Mouse (Mus musculus) MEL (cell line): ENCODE measurements at regions not wholly inside any gene's neighbourhood (a gene's known extent, or its start where the extent isn't known, plus 50 kb on each side); places are given as distances from the start of the nearest gene placed in this dataset.

Experiments
- CTCF ChIP-seq, 3 experiments: IDR thresholded peaks in 2 of 3; conservative IDR thresholded peaks in 1 of 3; 2 replicates each; pipeline ENCODE4 v1.5.1; 2011 to 2012; ENCODE audit warnings: low read length in 3 of 3, low read depth in 2 of 3, mild to moderate bottlenecking in 2 of 3, improper control_type of control experiment in 1 of 3, inconsistent platforms in 1 of 3, mixed read lengths in 1 of 3, moderate library complexity in 1 of 3; ENCODE audit not compliant: control insufficient read depth in 1 of 3, insufficient read depth in 1 of 3, poor library complexity in 1 of 3, severe bottlenecking in 1 of 3
- HCFC1 ChIP-seq: IDR thresholded peaks from 2 replicates; pipeline ENCODE4 v1.6.1; 2012; ENCODE audit warnings: low read depth, mild to moderate bottlenecking, inconsistent platforms, low read length, improper control_type of control experiment, moderate library complexity
- POLR2A ChIP-seq, 2 experiments: IDR thresholded peaks; 2 replicates each; pipeline ENCODE4 v1.6.1; 2011 to 2012; ENCODE audit warnings: low read length in 2 of 2, mild to moderate bottlenecking in 2 of 2, control low read depth in 1 of 2, improper control_type of control experiment in 1 of 2, low read depth in 1 of 2, moderate library complexity in 1 of 2; ENCODE audit not compliant: control insufficient read depth in 1 of 2, insufficient read depth in 1 of 2, poor library complexity in 1 of 2
- TCF12 ChIP-seq: IDR thresholded peaks from 2 replicates; pipeline ENCODE4 v1.6.1; 2014; ENCODE audit warnings: low read depth, mild to moderate bottlenecking, inconsistent platforms, low read length, improper control_type of control experiment, moderate library complexity

DNA sequence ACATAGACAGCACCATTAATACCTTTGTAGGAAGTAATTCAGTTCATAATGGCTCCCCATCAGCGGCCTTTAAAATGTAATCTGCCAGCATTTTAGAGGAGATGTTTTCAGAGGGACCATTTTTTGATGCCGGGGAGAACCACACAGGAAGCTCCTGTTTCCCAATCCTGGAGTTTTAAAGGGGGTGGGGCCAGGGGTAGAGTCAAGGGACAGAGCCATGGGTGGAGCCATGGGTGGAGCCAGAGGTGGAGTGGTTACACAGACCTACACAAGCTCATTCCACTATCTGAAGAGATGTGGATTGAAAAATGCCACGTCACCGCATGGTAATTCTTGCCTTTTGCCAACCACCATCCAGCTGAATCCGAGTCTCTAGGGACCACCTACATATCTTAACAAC is 67.1 kb upstream of the Plcl2 start:
- TF ChIP-seq POLR2A (IDR thresholded peaks at IDR 0.05; ENCODE audit: control insufficient read depth in 1 of 2, insufficient read depth in 1 of 2, low read depth in 1 of 2, low read length in 2 of 2, poor library complexity in 1 of 2) (no peak), CTCF (IDR thresholded peaks at IDR 0.05 in 2 of 3, conservative IDR thresholded peaks at IDR 0.05 in 1 of 3; ENCODE audit: control insufficient read depth in 1 of 3, insufficient read depth in 1 of 3, low read depth in 2 of 3, low read length in 3 of 3, poor library complexity in 1 of 3, severe bottlenecking in 1 of 3) (no peak), HCFC1 (no peak), TCF12 (no peak)
